Mouse (Mus musculus) E14TG2a.4 (cell line): ENCODE results near the gene Fmc1.

ENCODE experiments used
- CTCF ChIP-seq: conservative IDR thresholded peaks from 2 replicates; pipeline ENCODE4 v1.5.1; 2014; ENCODE audit warnings: low read length
- POU5F1 ChIP-seq: IDR thresholded peaks from 2 replicates; pipeline ENCODE4 v1.6.1; 2014; ENCODE audit warnings: low read length, borderline replicate concordance

DNA sequence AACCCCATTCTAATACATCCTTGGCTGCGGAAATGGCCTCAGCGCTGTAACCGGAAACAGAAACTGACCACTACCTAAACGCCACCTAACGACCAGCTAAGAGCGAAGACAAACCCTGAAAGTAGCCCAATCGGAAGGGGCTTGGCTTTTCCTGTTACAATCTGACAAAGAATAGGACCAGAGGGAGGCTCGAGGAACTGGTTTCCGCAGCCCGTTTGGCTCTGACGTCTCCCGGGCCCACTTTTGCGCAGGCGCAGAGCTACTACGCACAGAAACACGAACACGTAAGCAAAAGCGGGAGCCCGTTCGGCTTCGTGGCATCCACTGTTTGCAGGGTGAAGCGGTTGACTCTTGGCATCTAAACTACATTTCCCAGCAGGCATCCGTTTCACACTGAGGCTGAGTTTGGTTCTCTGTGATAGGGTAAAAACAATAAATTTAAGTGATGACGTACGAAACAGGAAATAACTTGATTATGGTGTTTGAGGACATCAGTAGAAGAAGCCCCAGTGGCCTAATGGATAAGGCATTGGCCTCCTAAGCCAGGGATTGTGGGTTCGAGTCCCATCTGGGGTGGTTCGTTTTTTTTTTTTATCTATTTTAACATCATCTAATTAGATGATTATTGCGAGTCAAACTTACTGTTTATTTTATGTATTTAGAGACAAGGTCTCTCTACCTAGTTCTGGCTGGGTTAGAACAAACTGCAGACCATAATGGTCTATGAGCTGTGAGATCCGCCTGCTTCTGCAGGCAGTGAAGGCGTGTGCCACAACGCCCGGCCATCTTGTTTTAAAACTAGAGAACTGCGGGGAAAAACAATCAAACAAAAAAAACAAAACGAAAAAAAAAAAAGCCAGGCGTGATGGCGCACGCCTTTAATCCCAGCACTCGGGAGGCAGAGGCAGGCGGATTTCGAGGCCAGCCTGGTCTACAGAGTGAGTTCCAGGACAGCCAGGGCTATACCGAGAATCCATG is at the start of gene Fmc1:
- TF ChIP-seq CTCF: no peak
- no peak for TF ChIP-seq POU5F1
